ENCODE assay signal across 17 mouse cellular contexts in the genomic region with DNA sequence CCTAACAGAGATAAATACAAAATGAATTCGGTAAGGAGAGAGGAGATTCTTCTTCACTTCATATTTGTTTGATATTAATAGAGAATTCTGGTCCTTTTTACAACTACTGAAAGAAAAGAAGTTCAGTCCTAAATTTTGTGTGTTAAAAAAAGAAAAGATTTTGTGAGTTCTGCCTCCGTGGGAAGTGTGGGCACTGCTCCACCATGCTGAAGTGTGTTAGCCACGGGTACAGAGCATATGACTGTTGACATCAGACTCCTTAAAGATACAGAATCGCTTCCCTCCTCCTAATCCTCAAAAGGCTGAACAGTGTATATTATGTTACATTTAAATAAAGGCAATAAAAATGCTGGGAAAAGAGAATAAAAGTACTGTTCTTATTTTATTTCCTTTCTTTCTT.
DNase-seq lines count a peak whose midpoint lies in the region; ATAC-seq and TF ChIP-seq lines count a peak whose summit lies in the region.
"Had no signal": no experiment of that assay in that cellular context is flagged by ENCODE, and none has a peak within 500 bp of the region (broad histone marks: within the 10 kb centered on the region; RNA-seq: fewer than 3 reads in every experiment).

No protein-coding gene starts in this region.

- no peak overlapping the region for H3K4me3 ChIP-seq in embryonic facial prominence, embryonic 13.5 days
- H3K4me3 ChIP-seq in left cerebral cortex, adult 2 months = no peak overlapping the region
- H3K4me3 ChIP-seq in myocyte = no peak overlapping the region

- TF ChIP-seq POLR2A in myocyte (IDR thresholded peaks at IDR 0.05; ENCODE audit: insufficient read length, low read depth) = no peak

- peaks cover 12% of the 10 kb centered on the region for H3K4me1 ChIP-seq in embryonic facial prominence, embryonic 13.5 days

- H3ac ChIP-seq in myocyte (ENCODE audit: control insufficient read depth, insufficient read length) = no peak overlapping the region

- H3K9ac ChIP-seq in embryonic facial prominence, embryonic 13.5 days = no peak overlapping the region
- H3K9ac ChIP-seq: liver, postnatal 0 days had no signal

- H3K9me3 ChIP-seq in embryonic facial prominence, embryonic 13.5 days = no peaks in the 10 kb centered on the region

- TF ChIP-seq CTCF in left cerebral cortex, adult 2 months (IDR thresholded peaks at IDR 0.05) = no peak

- no peaks in the 10 kb centered on the region for H3K27me3 ChIP-seq in embryonic facial prominence, embryonic 13.5 days
- H3K27me3 ChIP-seq in myocyte (ENCODE audit: control insufficient read depth, insufficient read depth, insufficient read length) = no peaks in the 10 kb centered on the region

- peaks cover 5% of the 10 kb centered on the region; the same call in 1 of the 2 replicates for H3K36me3 ChIP-seq in embryonic facial prominence, embryonic 13.5 days
- H3K36me3 ChIP-seq in myocyte (ENCODE audit: control insufficient read depth, insufficient read depth) = no peaks in the 10 kb centered on the region

- DNase-seq in 3T3-L1 (ENCODE audit: low read depth, low spot score) = peak; percentile 29
- peak; percentile 8 to 32 for DNase-seq in left cerebral cortex, adult 2 months (ENCODE audit: extremely low spot score in 1 of 2, low spot score in 2 of 2)
- DNase-seq in ovary, postnatal 10 days (ENCODE audit: low spot score) = no peak
- DNase-seq in urinary bladder, postnatal 25 days (ENCODE audit: low spot score) = no peak
- no peak for DNase-seq in gastrocnemius, postnatal 4 days (ENCODE audit: low spot score in 2 of 2)
- DNase-seq: adrenal gland, adult 2 months; gastrocnemius, postnatal 36 days; heart, postnatal 10 days; kidney, adult 18-20 months; layer of hippocampus, postnatal 36 days; liver; liver, postnatal 0 days had no signal

- H3K79me2 ChIP-seq in myocyte (ENCODE audit: control insufficient read depth, insufficient read depth) = no peaks in the 10 kb centered on the region

- no peak overlapping the region for H3K27ac ChIP-seq in embryonic facial prominence, embryonic 13.5 days
- H3K27ac ChIP-seq in left cerebral cortex, adult 2 months = no peak overlapping the region
- H3K27ac ChIP-seq: kidney, postnatal 0 days had no signal

- intact Hi-C loops in left cerebral cortex, adult 2 months (cut with DNase I) = no loop called here

- no peak for ATAC-seq in embryonic facial prominence, embryonic 13.5 days (ENCODE audit: insufficient number of reproducible peaks, insufficient read depth, low FRiP score, low TSS enrichment, low read depth)
- ATAC-seq in megakaryocyte progenitor cell, adult 5-6 weeks (replicated peaks; ENCODE audit: poor library complexity) = no peak
- ATAC-seq: liver, postnatal 0 days had no signal

- 0 out of 2 replicates have a peak overlapping the region, but pooled peaks have one; percentile 16 for H3K4me2 ChIP-seq in embryonic facial prominence, embryonic 13.5 days
- H3K4me2 ChIP-seq in myocyte (ENCODE audit: low read depth) = peak overlapping the region; percentile 27
- H3K4me2 ChIP-seq: heart, embryonic 11.5 days had no signal

- 21% methylated on average over 4 of the region's 4 CpGs for WGBS in embryonic facial prominence, embryonic 13.5 days

TF ChIP-seq in myocyte, 11 proteins besides CTCF, POLR2A, EP300 and RAD21:
- TF ChIP-seq CEBPB (IDR thresholded peaks at IDR 0.05; ENCODE audit: insufficient read depth, poor library complexity, severe bottlenecking) = no peak
- no peak for TF ChIP-seq MYOG (IDR thresholded peaks at IDR 0.05; ENCODE audit: control insufficient read depth in 1 of 3, insufficient read depth in 1 of 3, insufficient read length in 2 of 3, low read depth in 2 of 3)
- TF ChIP-seq USF1 (IDR thresholded peaks at IDR 0.05; ENCODE audit: low read depth) = no peak
- TF ChIP-seq TCF12 (IDR thresholded peaks at IDR 0.05; ENCODE audit: insufficient read depth, poor library complexity, severe bottlenecking) = no peak
- no peak for TF ChIP-seq POLR2AphosphoS2 (IDR thresholded peaks at IDR 0.05; ENCODE audit: insufficient read length, low read depth)
- TF ChIP-seq MYOD1 (IDR thresholded peaks at IDR 0.05; ENCODE audit: control insufficient read depth in 1 of 3, insufficient read length in 2 of 3, low read depth in 2 of 3) = no peak
- TF ChIP-seq MAX (IDR thresholded peaks at IDR 0.05; ENCODE audit: low read depth) = no peak
- TF ChIP-seq E2F4 (IDR thresholded peaks at IDR 0.05; ENCODE audit: insufficient read depth) = no peak
- TF ChIP-seq TCF3 (IDR thresholded peaks at IDR 0.05; ENCODE audit: insufficient read length, low read depth) = no peak
- TF ChIP-seq REST (IDR thresholded peaks at IDR 0.05; ENCODE audit: insufficient read depth, insufficient read length) = no peak
- no peak for TF ChIP-seq SRF (IDR thresholded peaks at IDR 0.05; ENCODE audit: control insufficient read depth, insufficient read length, low read depth)

Comparison
In these comparisons a context has a peak if more than half of its experiments do, and no peak if none do; other contexts are left out.
1. DNase-seq: peak in 3T3-L1 (single experiment) and left cerebral cortex, adult 2 months (2 of 2); none in ovary, postnatal 10 days (single experiment), urinary bladder, postnatal 25 days (single experiment) and gastrocnemius, postnatal 4 days (0 of 2).